Mouse (Mus musculus): Measurements from ENCODE around the gene Cilp2.

Gene Cilp2

GRCm38 (mm10) chr8:69887289-69888243 lies at the start of gene Cilp2:
Gene Cilp2, minus strand, starts transcription at chr8:69887687.
- no peak for DNase-seq

GRCm38 (mm10) chr8:69936050-69936794 lies 48.7 kb upstream of the Cilp2 start:
- no peak for DNase-seq

DNA sequence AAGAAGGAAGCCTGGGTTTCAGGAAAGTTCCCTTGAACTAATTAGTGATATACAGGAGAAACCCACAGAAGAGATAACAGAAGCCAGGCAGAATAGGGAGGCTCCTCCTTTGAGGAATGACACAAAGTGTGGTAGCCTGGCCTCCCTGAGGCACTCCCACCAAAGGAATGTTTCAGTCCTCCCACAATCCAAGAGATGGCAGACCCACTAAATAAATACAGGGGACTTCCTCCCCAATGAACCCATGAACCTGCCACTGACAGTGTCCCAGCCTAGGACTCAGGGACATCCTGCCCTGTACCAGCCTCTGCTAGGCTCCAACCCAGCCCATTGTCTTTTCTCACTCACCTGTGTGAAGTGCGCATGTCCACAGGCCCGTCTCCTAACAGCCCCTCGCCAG lies 47.9 kb upstream of the Cilp2 start:
- DNase-seq, result no peak

DNA sequence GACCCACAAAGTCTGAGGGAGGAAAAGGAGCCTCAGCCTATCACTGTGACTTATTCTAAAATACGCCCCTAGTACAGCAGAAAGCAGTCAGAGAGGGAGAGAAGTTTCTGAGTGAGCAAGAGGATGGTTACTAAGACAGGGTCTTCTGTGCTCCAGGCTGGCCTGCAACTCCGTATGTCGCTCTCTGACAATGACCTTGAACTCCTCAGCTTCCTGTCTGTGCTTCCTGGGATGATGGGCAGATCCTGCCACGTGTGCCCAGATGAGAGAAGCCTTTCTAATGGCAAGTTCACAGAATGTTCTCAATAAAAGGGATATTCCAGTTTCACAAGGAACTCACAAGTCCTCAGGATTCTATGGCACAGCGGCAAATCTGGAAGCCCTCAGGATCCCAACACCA lies 47.1 kb upstream of the Cilp2 start:
- DNase-seq, result no peak

GRCm38 (mm10) chr8:69933811-69934210 lies 46.3 kb upstream of the Cilp2 start:
- no peak for DNase-seq

DNA sequence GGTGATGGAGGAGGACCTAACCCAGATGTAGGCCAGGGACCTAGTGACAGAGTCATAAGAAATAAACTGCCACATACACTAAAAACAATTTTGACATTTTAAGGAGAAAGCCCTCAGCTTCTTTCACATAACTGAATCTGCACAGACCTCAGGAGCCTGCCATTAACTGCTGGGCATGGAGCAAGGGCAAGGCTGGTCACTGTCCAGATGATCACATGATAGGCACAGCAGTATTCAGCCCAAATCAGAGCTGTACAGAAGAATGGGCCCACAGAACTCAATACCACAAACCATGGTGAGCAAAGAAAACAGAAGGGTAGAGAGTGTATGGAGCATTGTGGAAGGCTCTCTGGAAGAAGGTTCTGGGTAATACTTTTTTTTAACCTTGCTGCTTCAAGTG lies 39.4 kb upstream of the Cilp2 start:
- no peak for DNase-seq

GRCm38 (mm10) chr8:69923986-69924385 lies 36.5 kb upstream of the Cilp2 start:
- DNase-seq, result no peak

GRCm38 (mm10) chr8:69921141-69921540 lies 33.7 kb upstream of the Cilp2 start:
- DNase-seq, result no peak

DNA sequence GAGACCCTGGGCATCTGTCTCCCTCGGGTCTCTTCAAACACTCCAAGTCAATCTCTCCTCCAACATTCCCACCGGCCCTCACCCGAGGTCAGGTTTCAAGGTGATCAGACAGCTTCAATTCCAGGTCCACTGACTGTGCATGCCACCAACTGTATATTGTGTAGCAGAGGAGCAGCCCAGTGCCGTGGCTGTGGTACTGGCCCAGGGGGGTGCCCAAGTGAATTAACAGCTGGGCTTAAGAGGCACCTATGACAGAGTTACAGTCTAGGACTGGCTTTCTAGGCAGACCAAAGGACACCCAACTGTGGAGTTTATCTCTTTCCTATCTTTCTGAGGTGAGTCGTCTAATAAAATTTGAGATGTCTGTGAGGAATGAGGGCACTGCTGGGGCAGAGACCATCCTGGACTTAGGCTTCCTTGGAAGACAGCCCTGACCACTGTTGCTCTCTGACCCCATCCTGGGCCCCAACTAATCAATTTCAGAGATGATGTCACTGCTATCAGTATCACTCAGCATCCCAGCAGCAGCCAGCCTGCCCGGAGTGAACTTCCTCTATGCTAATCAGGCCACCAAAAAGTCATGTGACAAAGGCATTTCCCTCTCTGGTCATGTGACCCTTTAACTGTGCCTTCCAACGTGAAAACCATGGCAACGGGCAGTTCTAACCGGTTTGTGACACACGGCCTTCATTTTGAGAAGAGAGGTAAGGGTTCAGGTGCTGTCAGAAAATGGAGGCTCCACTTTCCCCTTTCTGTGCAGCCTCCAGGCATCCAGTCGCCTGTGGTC lies 32.6 kb upstream of the Cilp2 start:
- DNase-seq, result peak; percentile 44 to 65

DNA sequence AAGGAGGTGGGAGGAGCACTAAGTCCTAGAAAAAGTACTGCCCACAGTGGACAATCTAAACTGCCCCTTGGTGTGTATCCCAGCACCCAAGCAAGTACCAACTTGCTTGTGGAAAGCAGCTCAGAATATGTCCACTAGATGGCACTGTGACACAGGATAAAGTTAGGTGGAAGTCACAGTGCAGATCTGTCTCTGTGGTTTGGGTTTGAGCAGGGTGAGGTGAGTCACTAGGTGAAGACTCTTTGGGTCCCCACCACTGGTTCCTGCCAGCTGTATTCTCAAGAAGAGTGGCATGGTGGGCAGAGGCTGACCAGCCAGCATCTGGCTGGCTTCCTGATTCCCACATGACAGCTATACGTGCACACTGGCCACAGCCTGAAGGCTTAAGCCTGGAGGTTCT lies 31.5 kb upstream of the Cilp2 start:
- peak; percentile 59 to 64 for DNase-seq

GRCm38 (mm10) chr8:69918506-69918905 lies 31.0 kb upstream of the Cilp2 start:
- no peak for DNase-seq

DNA sequence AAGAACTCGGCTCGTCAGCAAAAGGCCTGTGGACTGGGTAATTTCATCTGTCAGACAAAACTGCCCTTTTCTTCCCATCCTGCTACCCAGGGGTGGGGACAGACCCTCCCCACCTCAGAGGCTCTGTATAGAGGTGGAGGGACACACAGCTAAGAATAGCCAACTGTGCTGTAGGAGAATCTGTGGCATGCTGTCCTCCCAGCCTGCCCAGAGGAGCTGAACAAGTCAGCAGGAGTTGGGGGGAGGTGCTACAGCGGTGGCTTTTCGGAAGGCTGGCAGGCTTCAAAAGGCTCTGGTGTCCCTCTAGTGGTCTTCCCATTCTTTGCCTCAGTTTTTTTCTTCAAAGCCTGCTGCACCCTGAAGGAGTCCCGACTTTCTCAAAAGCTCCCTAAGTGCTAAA lies 28.3 kb upstream of the Cilp2 start:
- DNase-seq, result no peak

DNA sequence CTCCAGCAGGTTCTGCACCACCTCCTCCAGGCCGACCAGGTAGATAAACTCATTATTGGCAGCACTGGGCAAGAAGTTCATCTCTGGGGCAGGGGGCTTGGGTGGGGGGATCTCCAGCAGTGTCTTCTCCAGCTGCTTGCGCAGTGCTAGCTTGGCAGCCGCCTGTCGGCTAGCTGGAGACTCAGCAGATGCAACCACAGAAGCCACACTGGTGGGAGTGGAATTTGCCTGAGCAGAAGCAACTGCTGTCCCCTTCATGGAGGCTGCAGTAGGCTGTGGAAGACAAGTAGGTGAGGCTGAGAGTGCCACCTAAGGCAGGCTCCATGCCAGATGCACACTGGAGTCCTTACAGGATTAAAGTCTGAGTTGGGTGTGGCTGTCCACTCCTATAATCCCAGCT lies 27.0 kb upstream of the Cilp2 start:
- no peak for DNase-seq

DNA sequence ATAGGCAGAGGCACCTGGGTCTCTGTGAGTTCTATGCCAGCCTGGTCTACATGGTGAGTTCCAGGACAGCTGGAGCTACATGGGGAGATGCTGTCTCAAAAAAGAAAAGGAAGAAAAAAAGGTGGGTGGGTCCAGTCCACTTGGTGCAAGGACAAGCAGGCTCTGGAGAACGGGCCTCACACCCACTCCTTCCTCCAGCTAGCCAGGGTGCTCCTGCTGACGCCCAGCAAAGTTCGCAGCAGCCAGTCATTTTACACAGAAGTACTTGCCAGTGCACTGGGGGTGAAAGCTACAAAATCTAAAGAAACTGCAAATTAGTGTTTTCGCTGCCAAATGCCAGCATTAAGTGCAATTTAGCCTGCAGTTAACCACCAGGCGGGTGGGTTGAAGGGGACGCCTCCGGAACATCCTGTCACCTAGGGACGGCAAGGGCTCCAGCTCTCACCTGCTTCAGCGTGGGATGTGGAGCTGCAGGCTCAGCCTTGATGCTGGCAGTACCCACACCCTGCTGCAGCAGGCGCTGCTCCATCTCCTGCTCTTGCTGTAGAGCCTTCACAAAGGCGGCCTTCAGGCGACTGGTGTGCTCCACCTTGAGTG lies 25.1 kb upstream of the Cilp2 start:
- no peak for DNase-seq

- DNase-seq, result no peak
Measured at GRCm38 (mm10) chr8:69911917-69912316, 24.4 kb upstream of the Cilp2 start.

- no peak for DNase-seq
Measured at GRCm38 (mm10) chr8:69907106-69907505, 19.6 kb upstream of the Cilp2 start.

DNA sequence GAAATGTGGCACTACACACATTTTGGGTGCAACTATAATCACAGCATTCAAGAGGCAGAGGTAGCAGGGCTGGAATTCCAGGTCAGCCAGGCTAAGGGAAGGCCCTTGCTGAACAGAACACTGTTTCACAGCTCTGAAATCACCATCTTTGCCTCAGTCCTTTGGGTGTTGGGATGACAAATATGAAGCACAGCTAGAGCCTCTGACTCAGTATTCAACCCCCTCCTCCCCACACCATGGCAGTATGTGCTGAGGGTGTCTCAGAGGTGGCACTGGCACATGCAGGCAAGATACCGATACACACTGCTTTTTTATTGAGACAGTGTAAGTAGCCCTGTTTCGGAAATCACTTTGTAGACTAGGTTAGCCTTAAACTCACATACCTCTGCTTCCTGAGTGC lies 18.8 kb upstream of the Cilp2 start:
- DNase-seq, result no peak

DNA sequence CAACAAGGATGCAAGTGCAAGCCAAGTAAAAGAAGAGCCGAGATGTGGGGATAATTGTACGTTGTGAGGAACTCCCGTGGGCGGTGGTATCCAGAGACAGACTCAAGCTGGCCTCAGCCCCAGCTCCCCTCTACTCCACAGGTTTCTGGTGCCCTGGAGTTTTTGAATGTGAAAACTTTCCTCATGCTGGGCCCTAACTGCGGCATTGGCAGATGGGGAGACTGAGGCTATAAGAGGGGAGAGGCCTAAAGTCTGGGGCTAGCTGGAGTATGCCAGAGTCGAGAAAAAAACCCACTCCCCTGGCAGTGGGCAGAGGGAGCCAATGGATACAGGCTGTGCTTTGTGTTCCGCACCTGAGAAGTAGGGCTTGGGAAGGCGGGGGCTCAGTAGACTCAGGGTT lies 16.6 kb upstream of the Cilp2 start:
- DNase-seq, result no peak

DNA sequence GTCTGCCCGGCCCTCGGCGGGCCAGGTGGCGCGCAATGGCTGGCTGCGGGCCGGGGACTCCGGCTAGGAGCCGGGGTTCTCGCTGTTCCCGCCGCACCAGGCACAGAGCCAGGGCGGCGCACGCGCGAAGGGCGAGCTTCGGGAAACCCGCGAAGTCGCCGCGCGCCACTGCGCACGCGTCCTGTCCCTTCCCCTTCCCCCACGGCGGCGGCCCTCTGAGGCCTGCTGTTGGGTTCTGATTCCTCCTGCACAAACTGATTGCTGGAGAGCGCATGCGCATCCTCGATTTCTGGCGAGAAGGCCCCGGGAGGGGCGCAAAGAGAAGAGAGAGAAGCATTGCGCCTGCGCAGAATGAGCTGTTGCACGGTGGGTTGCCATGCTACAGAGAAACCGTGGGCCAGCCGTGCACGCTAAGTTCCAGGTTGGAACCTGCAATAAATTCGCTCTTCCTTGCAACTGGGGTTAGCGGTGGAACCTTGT lies 15.6 kb upstream of the Cilp2 start:
- peak; percentile 98 to 99 for DNase-seq

DNA sequence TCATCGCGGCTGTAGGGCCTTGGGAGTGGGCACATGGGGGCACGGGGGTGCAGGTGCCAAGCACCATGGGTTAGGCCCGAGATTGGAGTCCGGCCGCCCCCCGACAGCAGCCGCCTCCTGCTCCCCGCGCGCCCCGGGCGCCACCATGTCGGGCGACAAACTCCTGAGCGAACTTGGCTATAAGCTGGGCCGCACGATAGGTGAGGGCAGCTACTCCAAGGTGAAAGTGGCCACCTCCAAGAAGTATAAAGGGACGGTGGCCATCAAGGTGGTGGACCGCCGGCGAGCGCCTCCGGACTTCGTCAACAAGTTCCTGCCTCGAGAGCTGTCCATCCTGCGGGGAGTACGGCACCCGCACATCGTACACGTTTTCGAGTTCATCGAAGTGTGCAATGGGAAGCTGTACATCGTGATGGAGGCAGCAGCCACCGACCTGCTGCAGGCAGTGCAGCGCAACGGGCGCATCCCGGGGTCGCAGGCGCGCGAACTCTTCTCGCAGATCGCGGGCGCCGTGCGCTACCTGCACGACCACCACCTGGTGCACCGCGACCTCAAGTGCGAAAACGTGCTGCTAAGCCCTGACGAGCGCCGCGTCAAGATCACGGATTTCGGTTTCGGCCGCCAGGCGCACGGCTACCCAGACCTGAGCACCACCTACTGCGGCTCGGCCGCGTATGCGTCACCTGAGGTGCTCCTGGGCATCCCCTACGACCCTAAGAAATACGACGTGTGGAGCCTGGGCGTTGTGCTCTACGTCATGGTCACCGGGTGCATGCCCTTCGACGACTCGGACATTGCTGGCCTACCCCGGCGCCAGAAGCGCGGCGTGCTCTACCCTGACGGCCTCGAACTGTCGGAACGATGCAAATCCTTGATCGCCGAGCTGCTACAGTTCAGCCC lies 14.9 kb upstream of the Cilp2 start, which contains the start of the genes Tssk6, Ndufa13 and Yjefn3:
Gene Tssk6 (plus strand): TSS at position 22 of the 900 bp plus-strand sequence.
Gene Ndufa13 (minus strand): TSS at position 396 of the 900 bp plus-strand sequence.
Gene Yjefn3 (minus strand): TSS at position 550 of the 900 bp plus-strand sequence.
- peak; percentile 58 to 69 for DNase-seq
